Mouse (Mus musculus): ENCODE measurements at regions not wholly inside any gene's neighbourhood (a gene's known extent, or its start where the extent isn't known, plus 50 kb on each side); places are given as distances from the start of the nearest gene placed in this dataset.

- WGBS, result 80% methylated on average over 3 of the region's 3 CpGs
- no peak overlapping the region for H3K27ac ChIP-seq (replicated peaks; ENCODE audit: insufficient read depth, low read depth, low read length)
- H3K9ac ChIP-seq (ENCODE audit: low read depth, low read length), result no peak overlapping the region
- no peak for DNase-seq (ENCODE audit: extremely low read depth, low read depth, low spot score)
- TF ChIP-seq CTCF (IDR thresholded peaks at IDR 0.05; ENCODE audit: low read depth, low read length), result no peak
- no peak for TF ChIP-seq POLR2A (IDR thresholded peaks at IDR 0.05; ENCODE audit: extremely low read depth, insufficient read depth, low read length)
- H3K36me3 ChIP-seq (ENCODE audit: control insufficient read depth, insufficient read depth, low read length), result no peaks in the 10 kb centered on the region
- no peaks in the 10 kb centered on the region for H3K79me2 ChIP-seq (ENCODE audit: control insufficient read depth, insufficient read depth, low read length)
- H3K4me3 ChIP-seq (ENCODE audit: insufficient read depth, low read depth, low read length), result no peak overlapping the region
- H3K4me1 ChIP-seq (ENCODE audit: control insufficient read depth, insufficient read depth, low read length), result no peaks in the 10 kb centered on the region
- H3K27me3 ChIP-seq (ENCODE audit: control insufficient read depth, insufficient read depth, low read length), result no peaks in the 10 kb centered on the region
Measured at GRCm38 (mm10) chr5:52008942-52009341, 181.4 kb downstream of the Dhx15 start.

GRCm38 (mm10) chr5:52006843-52007242 is 183.5 kb downstream of the Dhx15 start:
- H3K9ac ChIP-seq (ENCODE audit: low read depth, low read length), result no peak overlapping the region
- H3K4me1 ChIP-seq (ENCODE audit: control insufficient read depth, insufficient read depth, low read length), result no peaks in the 10 kb centered on the region
- H3K79me2 ChIP-seq (ENCODE audit: control insufficient read depth, insufficient read depth, low read length), result no peaks in the 10 kb centered on the region
- no peaks in the 10 kb centered on the region for H3K27me3 ChIP-seq (ENCODE audit: control insufficient read depth, insufficient read depth, low read length)
- DNase-seq (ENCODE audit: extremely low read depth, low read depth, low spot score), result no peak
- no peak overlapping the region for H3K4me3 ChIP-seq (ENCODE audit: insufficient read depth, low read depth, low read length)
- TF ChIP-seq CTCF (IDR thresholded peaks at IDR 0.05; ENCODE audit: low read depth, low read length) (no peak), POLR2A (IDR thresholded peaks at IDR 0.05; ENCODE audit: extremely low read depth, insufficient read depth, low read length) (no peak)
- no peaks in the 10 kb centered on the region for H3K36me3 ChIP-seq (ENCODE audit: control insufficient read depth, insufficient read depth, low read length)
- WGBS, result 76% methylated on average over 3 of the region's 3 CpGs
- H3K27ac ChIP-seq (replicated peaks; ENCODE audit: insufficient read depth, low read depth, low read length), result no peak overlapping the region

- WGBS, result 38% methylated on average over 10 of the region's 10 CpGs
- DNase-seq (ENCODE audit: extremely low read depth, low read depth, low spot score), result no peak
- Histone ChIP-seq H3K27me3 (ENCODE audit: control insufficient read depth, insufficient read depth, low read length) (no peaks in the 10 kb centered on the region; the same call in 1 of the 2 replicates), H3K36me3 (ENCODE audit: control insufficient read depth, insufficient read depth, low read length) (no peaks in the 10 kb centered on the region), H3K27ac (replicated peaks; ENCODE audit: insufficient read depth, low read depth, low read length) (no peak overlapping the region), H3K4me1 (ENCODE audit: control insufficient read depth, insufficient read depth, low read length) (no peaks in the 10 kb centered on the region), H3K4me3 (ENCODE audit: insufficient read depth, low read depth, low read length) (no peak overlapping the region), H3K79me2 (ENCODE audit: control insufficient read depth, insufficient read depth, low read length) (no peaks in the 10 kb centered on the region), H3K9ac (ENCODE audit: low read depth, low read length) (no peak overlapping the region)
- no peak for TF ChIP-seq POLR2A (IDR thresholded peaks at IDR 0.05; ENCODE audit: extremely low read depth, insufficient read depth, low read length)
Measured at GRCm38 (mm10) chr5:51990847-51991610, 199.3 kb downstream of the Dhx15 start.

GRCm38 (mm10) chr5:51989396-51989795 is 200.9 kb downstream of the Dhx15 start:
- WGBS, result 77% methylated on average over 4 of the region's 4 CpGs
- no peak overlapping the region for H3K9ac ChIP-seq (ENCODE audit: low read depth, low read length)
- no peaks in the 10 kb centered on the region for H3K36me3 ChIP-seq (ENCODE audit: control insufficient read depth, insufficient read depth, low read length)
- TF ChIP-seq CTCF (IDR thresholded peaks at IDR 0.05; ENCODE audit: low read depth, low read length) (no peak), POLR2A (IDR thresholded peaks at IDR 0.05; ENCODE audit: extremely low read depth, insufficient read depth, low read length) (no peak)
- no peak overlapping the region for H3K27ac ChIP-seq (replicated peaks; ENCODE audit: insufficient read depth, low read depth, low read length)
- DNase-seq (ENCODE audit: extremely low read depth, low read depth, low spot score), result no peak
- H3K27me3 ChIP-seq (ENCODE audit: control insufficient read depth, insufficient read depth, low read length), result no peaks in the 10 kb centered on the region; the same call in 1 of the 2 replicates
- no peaks in the 10 kb centered on the region for H3K4me1 ChIP-seq (ENCODE audit: control insufficient read depth, insufficient read depth, low read length)
- H3K4me3 ChIP-seq (ENCODE audit: insufficient read depth, low read depth, low read length), result no peak overlapping the region
- no peaks in the 10 kb centered on the region for H3K79me2 ChIP-seq (ENCODE audit: control insufficient read depth, insufficient read depth, low read length)

GRCm38 (mm10) chr5:51988913-51989312 is 201.4 kb downstream of the Dhx15 start:
- Histone ChIP-seq H3K36me3 (ENCODE audit: control insufficient read depth, insufficient read depth, low read length) (no peaks in the 10 kb centered on the region), H3K4me3 (ENCODE audit: insufficient read depth, low read depth, low read length) (no peak overlapping the region), H3K9ac (ENCODE audit: low read depth, low read length) (no peak overlapping the region), H3K79me2 (ENCODE audit: control insufficient read depth, insufficient read depth, low read length) (no peaks in the 10 kb centered on the region), H3K27me3 (ENCODE audit: control insufficient read depth, insufficient read depth, low read length) (no peaks in the 10 kb centered on the region; the same call in 1 of the 2 replicates), H3K27ac (replicated peaks; ENCODE audit: insufficient read depth, low read depth, low read length) (no peak overlapping the region), H3K4me1 (ENCODE audit: control insufficient read depth, insufficient read depth, low read length) (no peaks in the 10 kb centered on the region)
- WGBS, result 82% methylated on average over 6 of the region's 6 CpGs
- no peak for DNase-seq (ENCODE audit: extremely low read depth, low read depth, low spot score)
- TF ChIP-seq POLR2A (IDR thresholded peaks at IDR 0.05; ENCODE audit: extremely low read depth, insufficient read depth, low read length), result no peak

GRCm38 (mm10) chr5:51984966-51985365 is 205.3 kb downstream of the Dhx15 start:
- 87% methylated on average over 6 of the region's 6 CpGs for WGBS
- H3K27me3 ChIP-seq (ENCODE audit: control insufficient read depth, insufficient read depth, low read length), result no peaks in the 10 kb centered on the region

More at GRCm38 (mm10) chr5:51984966-51985365, 205.3 kb downstream of the Dhx15 start:
- no peaks in the 10 kb centered on the region for H3K36me3 ChIP-seq (ENCODE audit: control insufficient read depth, insufficient read depth, low read length)
- no peaks in the 10 kb centered on the region for H3K4me1 ChIP-seq (ENCODE audit: control insufficient read depth, insufficient read depth, low read length)
- H3K27ac ChIP-seq (replicated peaks; ENCODE audit: insufficient read depth, low read depth, low read length), result no peak overlapping the region
- TF ChIP-seq POLR2A (IDR thresholded peaks at IDR 0.05; ENCODE audit: extremely low read depth, insufficient read depth, low read length) (no peak), CTCF (IDR thresholded peaks at IDR 0.05; ENCODE audit: low read depth, low read length) (no peak)
- DNase-seq (ENCODE audit: extremely low read depth, low read depth, low spot score), result no peak
- no peak overlapping the region for H3K9ac ChIP-seq (ENCODE audit: low read depth, low read length)
- no peaks in the 10 kb centered on the region for H3K79me2 ChIP-seq (ENCODE audit: control insufficient read depth, insufficient read depth, low read length)
- H3K4me3 ChIP-seq (ENCODE audit: insufficient read depth, low read depth, low read length), result no peak overlapping the region
